Mouse (Mus musculus): ENCODE measurements around the gene Satb2.

DNA sequence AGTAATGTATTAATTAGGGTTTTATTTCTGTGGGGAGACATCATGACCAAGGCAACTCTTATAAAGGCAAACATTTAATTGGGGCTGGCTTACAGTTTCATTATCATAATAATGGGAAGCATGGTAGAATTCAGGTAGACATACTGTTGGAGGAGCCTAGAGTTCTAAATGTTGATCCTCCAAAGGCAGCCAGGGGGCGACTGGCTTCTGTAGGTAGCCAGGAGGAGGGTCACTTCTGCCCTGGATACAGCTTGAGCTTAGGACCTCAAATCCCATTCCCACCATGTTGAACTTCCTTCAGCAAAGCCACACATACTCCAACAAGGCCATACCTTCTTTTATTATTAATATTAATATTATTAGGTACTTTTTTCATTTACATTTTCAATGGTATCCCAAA is 225.2 kb downstream of the Satb2 start:
- TF ChIP-seq TCF12 (IDR thresholded peaks at IDR 0.05; ENCODE audit: insufficient read depth, poor library complexity, severe bottlenecking) (no peak), POLR2A (IDR thresholded peaks at IDR 0.05; ENCODE audit: insufficient read length, low read depth) (no peak), POLR2AphosphoS2 (IDR thresholded peaks at IDR 0.05; ENCODE audit: insufficient read length, low read depth) (no peak)
